Mouse (Mus musculus): Measurements from ENCODE around the gene Hist3h2a. TPM values are rescaled to one million over a fixed set of nuclear protein-coding genes. Genes with fewer than 3 reads are reported as not detected.
"Not testable (repeated sequence)": the region's sequence is repeated elsewhere in the genome, so short reads cannot be mapped to it uniquely, and the experiment has no call there.

Hist3h2a gene
- total RNA-seq, 2 experiments from 2014 or later, result 14.0 to 234 TPM

- ATAC-seq (replicated peaks; ENCODE audit: poor library complexity, severe bottlenecking), result no peak
These were observed 7.2 kb upstream of the Hist3h2a start for GRCm38 (mm10) chr11:58947306-58947705.

GRCm38 (mm10) chr11:58947798-58948528 lies 6.5 kb upstream of the Hist3h2a start:
- ATAC-seq (replicated peaks; ENCODE audit: poor library complexity, severe bottlenecking), result no peak

GRCm38 (mm10) chr11:58948542-58949479 lies 5.7 kb upstream of the Hist3h2a start, which contains the start of gene Hist3h2ba:
Gene Hist3h2ba, plus strand, starts transcription at chr11:58948920.
- ATAC-seq (replicated peaks; ENCODE audit: poor library complexity, severe bottlenecking), result peak; percentile 39

- no peak for ATAC-seq (replicated peaks; ENCODE audit: poor library complexity, severe bottlenecking)
These were observed 4.7 kb upstream of the Hist3h2a start for GRCm38 (mm10) chr11:58949480-58950431.

GRCm38 (mm10) chr11:58951210-58951609 lies 3.3 kb upstream of the Hist3h2a start:
- ATAC-seq (replicated peaks; ENCODE audit: poor library complexity, severe bottlenecking), result no peak

- peak; percentile 30 for ATAC-seq (replicated peaks; ENCODE audit: poor library complexity, severe bottlenecking)
These were observed 925 bp upstream of the Hist3h2a start for GRCm38 (mm10) chr11:58953351-58954169.

- not testable (repeated sequence) for ATAC-seq (replicated peaks; ENCODE audit: poor library complexity, severe bottlenecking)
These were observed 390 bp upstream of the Hist3h2a start for GRCm38 (mm10) chr11:58954170-58954419.

- peak; percentile 15 for ATAC-seq (replicated peaks; ENCODE audit: poor library complexity, severe bottlenecking)
These were observed 820 bp downstream of the Hist3h2a start for GRCm38 (mm10) chr11:58955143-58955867.

- ATAC-seq (replicated peaks; ENCODE audit: poor library complexity, severe bottlenecking), result no peak
These were observed 1.4 kb downstream of the Hist3h2a start for GRCm38 (mm10) chr11:58955868-58956257.

GRCm38 (mm10) chr11:58957226-58957914 lies 2.9 kb downstream of the Hist3h2a start:
- ATAC-seq (replicated peaks; ENCODE audit: poor library complexity, severe bottlenecking), result no peak

- no peak for ATAC-seq (replicated peaks; ENCODE audit: poor library complexity, severe bottlenecking)
These were observed 4.1 kb downstream of the Hist3h2a start for GRCm38 (mm10) chr11:58958536-58958935.

- ATAC-seq (replicated peaks; ENCODE audit: poor library complexity, severe bottlenecking), result peak; percentile 36
These were observed 4.8 kb downstream of the Hist3h2a start for GRCm38 (mm10) chr11:58959186-58959825.

GRCm38 (mm10) chr11:58959921-58960465 lies 5.5 kb downstream of the Hist3h2a start:
- peak; percentile 70 for ATAC-seq (replicated peaks; ENCODE audit: poor library complexity, severe bottlenecking)

GRCm38 (mm10) chr11:58961364-58962177 lies 7.1 kb downstream of the Hist3h2a start:
- ATAC-seq (replicated peaks; ENCODE audit: poor library complexity, severe bottlenecking), result no peak

- ATAC-seq (replicated peaks; ENCODE audit: poor library complexity, severe bottlenecking), result 0 out of 2 replicates have a peak, but pooled peaks have one; percentile 7
These were observed 9.1 kb downstream of the Hist3h2a start for GRCm38 (mm10) chr11:58963543-58963942.

GRCm38 (mm10) chr11:58964216-58964615 lies 9.7 kb downstream of the Hist3h2a start:
- no peak for ATAC-seq (replicated peaks; ENCODE audit: poor library complexity, severe bottlenecking)

Data from granulocyte monocyte progenitor cell, adult 5-6 weeks (primary cell).